Mouse (Mus musculus): ENCODE measurements around the gene Ranbp17. TPM values are rescaled to one million over a fixed set of nuclear protein-coding genes. Genes with fewer than 3 reads are reported as not detected.

Ranbp17 gene
- polyA plus RNA-seq, 1 experiment from 2014 or later: 9.4 TPM

GRCm38 (mm10) chr11:33176525-33177245 is 336.9 kb downstream of the Ranbp17 start:
- peak; percentile 78; the same call in 1 of the 2 replicates for ATAC-seq
- Histone ChIP-seq H3K9me3 (ENCODE audit: control insufficient read depth, low read length) (no peaks in the 10 kb centered on the region), H3K36me3 (ENCODE audit: control insufficient read depth, insufficient read depth) (no peaks in the 10 kb centered on the region), H3K9ac (replicated peaks; ENCODE audit: low read depth, low read length) (no peak overlapping the region), H3K4me1 (replicated peaks; ENCODE audit: control insufficient read depth, insufficient read depth, low read length) (peaks cover 8% of the 10 kb centered on the region), H3K4me3 (replicated peaks; ENCODE audit: low read length) (no peak overlapping the region), H3K4me2 (ENCODE audit: low read length) (no peak overlapping the region), H3K27ac (ENCODE audit: low read length) (no peak overlapping the region), H3K27me3 (replicated peaks; ENCODE audit: control insufficient read depth, insufficient read depth, low read length) (0 out of 2 replicates have a peak, but pooled peaks cover 5% of the 10 kb centered on the region)
- 34% methylated on average over 20 of the region's 20 CpGs for WGBS

GRCm38 (mm10) chr11:33175768-33176167 is 337.8 kb downstream of the Ranbp17 start:
- Histone ChIP-seq H3K27me3 (replicated peaks; ENCODE audit: control insufficient read depth, insufficient read depth, low read length) (0 out of 2 replicates have a peak, but pooled peaks cover 5% of the 10 kb centered on the region), H3K27ac (ENCODE audit: low read length) (no peak overlapping the region), H3K4me3 (replicated peaks; ENCODE audit: low read length) (no peak overlapping the region), H3K9me3 (ENCODE audit: control insufficient read depth, low read length) (no peaks in the 10 kb centered on the region), H3K9ac (replicated peaks; ENCODE audit: low read depth, low read length) (no peak overlapping the region), H3K36me3 (ENCODE audit: control insufficient read depth, insufficient read depth) (no peaks in the 10 kb centered on the region), H3K4me1 (replicated peaks; ENCODE audit: control insufficient read depth, insufficient read depth, low read length) (peaks cover 5% of the 10 kb centered on the region), H3K4me2 (ENCODE audit: low read length) (no peak overlapping the region)
- no peak for ATAC-seq
- 73% methylated on average over 3 of the region's 3 CpGs for WGBS

- Histone ChIP-seq H3K9me3 (ENCODE audit: control insufficient read depth, low read length) (no peaks in the 10 kb centered on the region), H3K27ac (ENCODE audit: low read length) (no peak overlapping the region), H3K4me1 (replicated peaks; ENCODE audit: control insufficient read depth, insufficient read depth, low read length) (no peaks in the 10 kb centered on the region), H3K36me3 (ENCODE audit: control insufficient read depth, insufficient read depth) (no peaks in the 10 kb centered on the region), H3K4me3 (replicated peaks; ENCODE audit: low read length) (no peak overlapping the region), H3K9ac (replicated peaks; ENCODE audit: low read depth, low read length) (no peak overlapping the region), H3K4me2 (ENCODE audit: low read length) (no peak overlapping the region), H3K27me3 (replicated peaks; ENCODE audit: control insufficient read depth, insufficient read depth, low read length) (0 out of 2 replicates have a peak, but pooled peaks cover 2% of the 10 kb centered on the region)
- ATAC-seq: no peak
- 12% methylated on average over 9 of the region's 9 CpGs for WGBS
Observed at GRCm38 (mm10) chr11:33170489-33170888, 343.1 kb downstream of the Ranbp17 start.

- Histone ChIP-seq H3K27me3 (replicated peaks; ENCODE audit: control insufficient read depth, insufficient read depth, low read length) (0 out of 2 replicates have a peak, but pooled peaks cover 2% of the 10 kb centered on the region), H3K9ac (replicated peaks; ENCODE audit: low read depth, low read length) (peak within 1 kb of the TSS; percentile 96), H3K4me3 (replicated peaks; ENCODE audit: low read length) (peak within 1 kb of the TSS; percentile 100), H3K9me3 (ENCODE audit: control insufficient read depth, low read length) (no peaks in the 10 kb centered on the region), H3K4me1 (replicated peaks; ENCODE audit: control insufficient read depth, insufficient read depth, low read length) (peaks cover 10% of the 10 kb centered on the region), H3K27ac (ENCODE audit: low read length) (peak within 1 kb of the TSS; percentile 99), H3K36me3 (ENCODE audit: control insufficient read depth, insufficient read depth) (peaks cover 12% of the 10 kb centered on the region), H3K4me2 (ENCODE audit: low read length) (peak within 1 kb of the TSS; percentile 98)
- WGBS: 3% methylated on average over 49 of the region's 49 CpGs
- ATAC-seq: peak; percentile 95
Observed at GRCm38 (mm10) chr11:33162998-33163506, 350.5 kb downstream of the Ranbp17 start, which contains the start of gene Npm1. Npm1 (minus strand) TSS chr11:33163206.

GRCm38 (mm10) chr11:33162211-33162997 is 351.1 kb downstream of the Ranbp17 start:
- Histone ChIP-seq H3K27ac (ENCODE audit: low read length) (peak overlapping the region; percentile 87), H3K36me3 (ENCODE audit: control insufficient read depth, insufficient read depth) (peaks cover 18% of the 10 kb centered on the region), H3K4me1 (replicated peaks; ENCODE audit: control insufficient read depth, insufficient read depth, low read length) (peaks cover 10% of the 10 kb centered on the region), H3K27me3 (replicated peaks; ENCODE audit: control insufficient read depth, insufficient read depth, low read length) (0 out of 2 replicates have a peak, but pooled peaks cover 2% of the 10 kb centered on the region), H3K9ac (replicated peaks; ENCODE audit: low read depth, low read length) (peak overlapping the region; percentile 96), H3K4me2 (ENCODE audit: low read length) (peak overlapping the region; percentile 98), H3K4me3 (replicated peaks; ENCODE audit: low read length) (peak overlapping the region; percentile 100), H3K9me3 (ENCODE audit: control insufficient read depth, low read length) (no peaks in the 10 kb centered on the region)
- 3% methylated on average over 51 of the region's 53 CpGs for WGBS
- ATAC-seq: peak; percentile 47

Other genes starting within 250 kb of the Ranbp17 start
- not detected in 2 replicates for gene Gm12117, start 237.0 kb downstream of the Ranbp17 start, polyA plus RNA-seq (2015; fragmentation: Nextera tagmentation; extraction: Ambion mirVana)
- not detected in 2 replicates for gene Gabrp, start 65.2 kb upstream of the Ranbp17 start, polyA plus RNA-seq (2015; fragmentation: Nextera tagmentation; extraction: Ambion mirVana)
- gene D130052B06Rik, start 85.6 kb upstream of the Ranbp17 start, polyA plus RNA-seq (2015; fragmentation: Nextera tagmentation; extraction: Ambion mirVana): not detected in 2 replicates

All from forebrain, embryonic 16.5 days (tissue).